Mouse (Mus musculus): ENCODE data around the gene Gm5798.
"Not testable (repeated sequence)": the region's sequence is repeated elsewhere in the genome, so short reads cannot be mapped to it uniquely, and the experiment has no call there.

The Gm5798 gene

GRCm38 (mm10) chr14:41348309-41348708 is at the start of gene Gm5798:
TSS of gene Gm5798 (plus strand) at chr14:41348609.
- DNase-seq (ENCODE audit: low spot score): not testable (repeated sequence)

GRCm38 (mm10) chr14:41386279-41386678 is 37.9 kb downstream of the Gm5798 start, which contains the start of gene Gm7945:
TSS of gene Gm7945 (minus strand) at chr14:41386379.
- not testable (repeated sequence) for DNase-seq (ENCODE audit: low spot score)

Data from yolk sac, embryonic 10.5 days (tissue).